Mouse (Mus musculus) olfactory bulb, adult 2 months (tissue): ENCODE data around the gene Znhit1.

Experiments used
- CTCF ChIP-seq: fragments of 200-500 bp; IDR thresholded peaks from 2 replicates; pipeline ENCODE4 v1.5.1; 2012; ENCODE audit warnings: low read depth, mild to moderate bottlenecking, low read length, moderate library complexity; ENCODE audit not compliant: insufficient read depth
- POLR2A ChIP-seq: fragments of 200-500 bp; IDR thresholded peaks from 2 replicates; pipeline ENCODE4 v1.6.1; 2012; ENCODE audit warnings: mild to moderate bottlenecking, low read depth, low read length, moderate library complexity; ENCODE audit not compliant: insufficient read depth

GRCm38 (mm10) chr5:136962966-136963540 is 24.8 kb downstream of the Znhit1 start:
- TF ChIP-seq CTCF (no peak), POLR2A (no peak)
